ENCODE assay signal across 19 mouse cellular contexts in genomic region chr1:156620292-156620909, GRCm38 (mm10). TPM values are rescaled to one million over a fixed set of nuclear protein-coding genes. Genes with fewer than 3 reads are reported as not detected.
DNase-seq lines count a peak whose midpoint lies in the region; ATAC-seq and TF ChIP-seq lines count a peak whose summit lies in the region.
"Had no signal": no experiment of that assay in that cellular context is flagged by ENCODE, and none has a peak within 500 bp of the region (broad histone marks: within the 10 kb centered on the region; RNA-seq: fewer than 3 reads in every experiment).

No protein-coding gene starts in this region.

- H3K27ac ChIP-seq in heart, embryonic 13.5 days (replicated peaks) = 0 out of 2 replicates have a peak overlapping the region, but pooled peaks have one; percentile 5
- H3K27ac ChIP-seq in midbrain, embryonic 10.5 days (replicated peaks) = peak overlapping the region; percentile 17; the same call in 1 of the 2 replicates
- H3K27ac ChIP-seq in midbrain, embryonic 15.5 days = no peak overlapping the region
- H3K27ac ChIP-seq in olfactory bulb, adult 2 months (ENCODE audit: insufficient read depth, low read depth, low read length) = peak overlapping the region; percentile 82
- H3K27ac ChIP-seq in left cerebral cortex, adult 2 months = no peak overlapping the region
- H3K27ac ChIP-seq: hindbrain, embryonic 15.5 days; limb, embryonic 13.5 days; liver, embryonic 15.5 days; midbrain, embryonic 12.5 days; neural tube, embryonic 13.5 days had no signal

- 58% methylated on average over 4 of the region's 4 CpGs for WGBS in heart, embryonic 13.5 days
- 69% methylated on average over 4 of the region's 4 CpGs for WGBS in midbrain, embryonic 10.5 days
- WGBS in midbrain, embryonic 15.5 days = 66% methylated on average over 4 of the region's 4 CpGs
- WGBS in olfactory bulb, adult 2 months = 87% methylated on average over 4 of the region's 4 CpGs

- peaks cover 18% of the 10 kb centered on the region for H3K36me3 ChIP-seq in heart, embryonic 13.5 days
- peaks cover 14% of the 10 kb centered on the region for H3K36me3 ChIP-seq in midbrain, embryonic 10.5 days
- no peaks in the 10 kb centered on the region for H3K36me3 ChIP-seq in midbrain, embryonic 15.5 days (replicated peaks)

- no peak for ATAC-seq in heart, embryonic 13.5 days (ENCODE audit: extremely low read depth, insufficient number of reproducible peaks, low FRiP score, low TSS enrichment)
- ATAC-seq in midbrain, embryonic 15.5 days (replicated peaks) = no peak
- ATAC-seq: forebrain, embryonic 14.5 days; intestine, embryonic 16.5 days had no signal

- H3K4me3 ChIP-seq in heart, embryonic 13.5 days = no peak overlapping the region
- H3K4me3 ChIP-seq in midbrain, embryonic 10.5 days = no peak overlapping the region
- H3K4me3 ChIP-seq in midbrain, embryonic 15.5 days = no peak overlapping the region
- H3K4me3 ChIP-seq in olfactory bulb, adult 2 months (ENCODE audit: insufficient read depth, low read depth, low read length) = no peak overlapping the region
- H3K4me3 ChIP-seq in left cerebral cortex, adult 2 months = no peak overlapping the region
- H3K4me3 ChIP-seq: hindbrain, embryonic 15.5 days; limb, embryonic 13.5 days; liver, embryonic 15.5 days; midbrain, embryonic 12.5 days; neural tube, embryonic 13.5 days had no signal

- no peak for TF ChIP-seq CTCF in olfactory bulb, adult 2 months (IDR thresholded peaks at IDR 0.05; ENCODE audit: insufficient read depth, low read depth, low read length)
- TF ChIP-seq CTCF in left cerebral cortex, adult 2 months (IDR thresholded peaks at IDR 0.05) = no peak

- H3K4me1 ChIP-seq in heart, embryonic 13.5 days = peaks cover 41% of the 10 kb centered on the region
- peaks cover 34% of the 10 kb centered on the region for H3K4me1 ChIP-seq in midbrain, embryonic 10.5 days
- peaks cover 12% of the 10 kb centered on the region for H3K4me1 ChIP-seq in midbrain, embryonic 15.5 days
- H3K4me1 ChIP-seq in olfactory bulb, adult 2 months (ENCODE audit: control insufficient read depth, insufficient read depth, low read length) = peaks cover 23% of the 10 kb centered on the region

- TF ChIP-seq POLR2A in olfactory bulb, adult 2 months (IDR thresholded peaks at IDR 0.05; ENCODE audit: insufficient read depth, low read depth, low read length) = no peak

- no peaks in the 10 kb centered on the region for H3K9me3 ChIP-seq in heart, embryonic 13.5 days
- no peaks in the 10 kb centered on the region for H3K9me3 ChIP-seq in midbrain, embryonic 10.5 days (replicated peaks)
- H3K9me3 ChIP-seq in midbrain, embryonic 15.5 days = no peaks in the 10 kb centered on the region
- H3K9me3 ChIP-seq: hindbrain, embryonic 15.5 days; limb, embryonic 13.5 days; liver, embryonic 15.5 days; midbrain, embryonic 12.5 days; neural tube, embryonic 13.5 days had no signal

- H3K9ac ChIP-seq in heart, embryonic 13.5 days = no peak overlapping the region
- no peak overlapping the region for H3K9ac ChIP-seq in midbrain, embryonic 15.5 days
- H3K9ac ChIP-seq: hindbrain, embryonic 15.5 days; limb, embryonic 13.5 days; liver, embryonic 15.5 days; midbrain, embryonic 12.5 days; neural tube, embryonic 13.5 days had no signal

- no peaks in the 10 kb centered on the region for H3K27me3 ChIP-seq in heart, embryonic 13.5 days (replicated peaks)
- peaks cover 26% of the 10 kb centered on the region; the same call in 1 of the 2 replicates for H3K27me3 ChIP-seq in midbrain, embryonic 10.5 days (ENCODE audit: low read depth, poor library complexity, severe bottlenecking)
- H3K27me3 ChIP-seq in midbrain, embryonic 15.5 days (replicated peaks) = no peaks in the 10 kb centered on the region
- H3K27me3 ChIP-seq: hindbrain, embryonic 15.5 days; limb, embryonic 13.5 days; liver, embryonic 15.5 days; neural tube, embryonic 13.5 days had no signal

- DNase-seq in heart, postnatal 10 days = no peak
- DNase-seq in midbrain, embryonic 10.5 days (ENCODE audit: low spot score) = no peak
- peak; percentile 50 for DNase-seq in MEL-GATA-1-ER (ENCODE audit: extremely low read depth, low read depth)
- DNase-seq in left cerebral cortex, adult 2 months (ENCODE audit: extremely low spot score in 1 of 2, low spot score in 2 of 2) = no peak
- DNase-seq: cerebellum, adult 8-10 months; gastrocnemius, postnatal 25 days; heart, postnatal 4 days; right cerebral cortex, postnatal 4 days; thymus, postnatal 36 days had no signal

- intact Hi-C loops in heart, postnatal 10 days (cut with DNase I) = no loop called here
- intact Hi-C loops in left cerebral cortex, adult 2 months (cut with DNase I) = no loop called here

- no peak overlapping the region for H3K4me2 ChIP-seq in heart, embryonic 13.5 days
- no peak overlapping the region for H3K4me2 ChIP-seq in midbrain, embryonic 15.5 days
- H3K4me2 ChIP-seq: hindbrain, embryonic 15.5 days; limb, embryonic 13.5 days; liver, embryonic 15.5 days; midbrain, embryonic 12.5 days; neural tube, embryonic 13.5 days had no signal

RNA-seq across cellular contexts. Expression of gene Tor3a, which starts 53.8 kb away (rescaled TPM):
- polyA plus RNA-seq in heart, embryonic 13.5 days (2015; fragmentation: Nextera tagmentation; extraction: Ambion mirVana) = 4.8 and 5.1 TPM in 2 replicates
- total RNA-seq in heart, postnatal 10 days (2021) = 10 to 100 TPM; 11.2 to 14.3 TPM
- polyA plus RNA-seq in midbrain, embryonic 10.5 days (2016; fragmentation: Nextera tagmentation; extraction: Ambion mirVana) = 6.1 and 6.9 TPM in 2 replicates
- polyA plus RNA-seq in midbrain, embryonic 15.5 days (2015; fragmentation: Nextera tagmentation; extraction: Ambion mirVana) = 2.5 and 4.3 TPM in 2 replicates
- not detected in 2 replicates for polyA plus RNA-seq in olfactory bulb, adult 2 months (2012; ENCODE audit: insufficient read depth, insufficient read length, low replicate concordance, missing spikeins)
- 1 to 10 TPM; 7.3 to 7.9 TPM for total RNA-seq in left cerebral cortex, adult 2 months (2021)

Comparison
In these comparisons a context has a peak if more than half of its experiments do, and no peak if none do; other contexts are left out.
1. H3K27ac ChIP-seq: peak in heart, embryonic 13.5 days (single experiment), midbrain, embryonic 10.5 days (single experiment) and olfactory bulb, adult 2 months (single experiment); none in midbrain, embryonic 15.5 days (single experiment) and left cerebral cortex, adult 2 months (single experiment).